Mouse (Mus musculus) kidney, postnatal 0 days (tissue): ENCODE measurements at regions not wholly inside any gene's neighbourhood (a gene's known extent, or its start where the extent isn't known, plus 50 kb on each side); places are given as distances from the start of the nearest gene placed in this dataset.

ENCODE experiments used
- ATAC-seq: fragments of 200-750 bp; cut with Nextera tagmentation; replicated peaks from 2 replicates; pipeline ENCODE4 v1.8.0; 2017; ENCODE audit warnings: low read depth, moderate number of reproducible peaks, moderate TSS enrichment, moderate library complexity; ENCODE audit not compliant: low FRiP score
- DNase-seq: peaks from one replicate; pipeline ENCODE4 v3.0.0-alpha.2; 2016; ENCODE audit warnings: low spot score
- H3K27ac ChIP-seq: fragments of 300-500 bp; sonication (generic); 2 replicates; pipeline ENCODE4 v1.5.1; 2014; ENCODE audit warnings: mild to moderate bottlenecking
- H3K27me3 ChIP-seq: fragments of 300-500 bp; sonication (generic); 2 replicates; pipeline ENCODE4 v1.6.1; 2014; ENCODE audit warnings: low read length, mixed read lengths; ENCODE audit not compliant: insufficient read depth
- H3K36me3 ChIP-seq: fragments of 300-500 bp; sonication (generic); 2 replicates; pipeline ENCODE4 v1.6.1; 2014; ENCODE audit warnings: low read length, mixed read lengths; ENCODE audit not compliant: insufficient read depth
- H3K4me1 ChIP-seq: fragments of 300-500 bp; sonication (generic); replicated peaks from 2 replicates; pipeline ENCODE4 v1.6.1; 2014; ENCODE audit warnings: antibody characterized with exemption, low read length, mixed read lengths; ENCODE audit not compliant: insufficient read depth
- H3K4me2 ChIP-seq: fragments of 300-500 bp; sonication (generic); 2 replicates; pipeline ENCODE4 v1.6.1; 2014; ENCODE audit warnings: mild to moderate bottlenecking, low read length, moderate library complexity, mixed read lengths
- H3K4me3 ChIP-seq: fragments of 300-500 bp; sonication (generic); replicated peaks from 2 replicates; pipeline ENCODE4 v1.5.1; 2014; ENCODE audit warnings: low read depth, low read length
- H3K9ac ChIP-seq: fragments of 300-500 bp; sonication (generic); 2 replicates; pipeline ENCODE4 v1.6.1; 2014; ENCODE audit warnings: low read depth, low read length
- H3K9me3 ChIP-seq: fragments of 300-500 bp; sonication (generic); replicated peaks from 2 replicates; pipeline ENCODE4 v1.6.1; 2016; ENCODE audit warnings: low read length, inconsistent platforms, mixed read lengths
- CTCF ChIP-seq: IDR thresholded peaks from 2 replicates; pipeline ENCODE4 v1.5.1; 2016; ENCODE audit warnings: antibody characterized with exemption, low read depth, mild to moderate bottlenecking, moderate library complexity
- WGBS: fragments of 180-500 bp; shearing (Covaris S2); extraction: QIAGEN DNeasy Blood & Tissue Kit; methylation state at CpG from one replicate; pipeline ENCODE4 v1.1.7; 2014; 5-methylcytosine and 5-hydroxymethylcytosine counted together

DNA sequence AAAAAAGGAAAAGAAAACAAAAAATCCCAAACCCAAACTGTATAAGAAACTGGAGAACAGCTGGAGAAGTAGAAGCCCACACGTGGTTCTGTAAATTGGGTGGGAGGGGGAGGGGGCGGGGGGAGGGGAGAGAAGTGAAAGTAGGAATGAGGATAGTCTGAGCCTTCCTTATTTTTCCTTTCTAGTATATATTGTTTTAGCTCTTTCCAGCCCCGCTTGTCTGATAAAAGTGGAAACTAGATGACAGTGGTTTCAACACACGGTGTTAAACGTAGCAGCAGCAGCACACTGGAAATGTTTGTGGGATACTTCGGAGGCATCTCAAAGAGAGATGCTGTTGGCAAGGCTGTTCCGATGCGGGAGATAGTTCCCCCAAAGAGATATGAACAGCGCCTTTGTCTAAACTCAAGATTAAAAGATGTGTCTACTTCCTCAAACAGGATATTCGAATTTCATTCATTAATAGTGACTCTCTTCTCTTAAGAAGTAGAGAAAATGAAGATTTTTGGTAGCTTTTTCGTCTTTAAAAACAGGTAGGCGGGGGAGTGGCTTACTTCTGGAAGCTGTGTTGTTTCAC lies 1588.3 kb downstream of the 4930444P10Rik start:
- 0 out of 2 replicates have a peak overlapping the region, but pooled peaks have one; percentile 14 for H3K4me3 ChIP-seq
- no peaks in the 10 kb centered on the region for H3K4me1 ChIP-seq
- peaks cover 44% of the 10 kb centered on the region for H3K27me3 ChIP-seq
- DNase-seq, result peak; percentile 51
- TF ChIP-seq CTCF, result no peak
- ATAC-seq, result no peak
- no peak overlapping the region for H3K27ac ChIP-seq
- WGBS, result 6% methylated on average over 12 of the region's 12 CpGs
- H3K36me3 ChIP-seq, result no peaks in the 10 kb centered on the region
- H3K9ac ChIP-seq, result no peak overlapping the region
- peak overlapping the region; percentile 28 for H3K4me2 ChIP-seq
- H3K9me3 ChIP-seq, result no peaks in the 10 kb centered on the region

DNA sequence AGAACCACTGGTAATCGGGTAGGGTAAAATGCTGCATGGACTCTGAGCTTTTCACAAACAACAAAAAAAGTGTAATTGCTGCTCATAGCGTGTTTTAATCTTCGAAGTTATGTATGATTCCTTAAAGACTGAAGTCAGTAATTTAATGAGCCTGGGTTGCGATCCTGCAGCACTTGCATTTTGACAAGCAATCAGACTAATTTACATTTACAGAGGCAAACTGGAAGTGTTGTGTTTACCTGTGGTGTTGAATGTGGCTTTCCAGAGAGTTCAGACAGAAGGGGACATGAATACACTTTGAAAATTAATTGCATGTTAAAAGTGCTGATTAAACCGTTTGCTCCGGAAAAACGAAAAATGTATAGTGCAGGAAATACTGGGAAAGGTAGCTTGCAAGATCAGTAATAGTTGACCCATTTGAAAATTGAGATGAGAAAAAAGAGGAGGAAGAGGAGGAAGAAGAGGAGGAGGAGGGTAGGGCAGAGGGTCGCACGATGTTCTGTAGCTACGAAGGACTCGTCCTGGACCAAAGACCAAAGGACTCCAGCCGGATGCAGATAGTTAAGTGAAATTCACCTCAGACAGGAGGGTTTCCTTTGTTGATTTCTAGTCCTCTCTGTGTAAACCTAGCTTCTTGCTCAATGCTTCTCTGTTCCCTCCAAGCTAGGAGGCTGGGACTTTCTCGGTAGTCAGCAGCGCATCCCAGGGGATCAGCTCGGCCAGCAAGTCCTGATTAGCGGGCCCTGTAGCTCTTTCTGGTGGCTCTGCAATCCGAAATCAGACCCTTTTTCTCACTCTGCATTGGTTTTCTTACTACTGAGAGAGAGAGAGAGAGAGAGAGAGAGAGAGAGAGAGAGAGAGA lies 1589.0 kb downstream of the 4930444P10Rik start:
- H3K9ac ChIP-seq, result no peak overlapping the region
- no peaks in the 10 kb centered on the region for H3K4me1 ChIP-seq
- 0 out of 2 replicates have a peak overlapping the region, but pooled peaks have one; percentile 14 for H3K4me3 ChIP-seq
- DNase-seq (peak; percentile 66), ATAC-seq (no peak)
- H3K9me3 ChIP-seq, result no peaks in the 10 kb centered on the region
- no peak for TF ChIP-seq CTCF
- peaks cover 44% of the 10 kb centered on the region for H3K27me3 ChIP-seq
- no peaks in the 10 kb centered on the region for H3K36me3 ChIP-seq
- 6% methylated on average over 17 of the region's 17 CpGs for WGBS
- H3K27ac ChIP-seq, result no peak overlapping the region
- peak overlapping the region; percentile 28 for H3K4me2 ChIP-seq

DNA sequence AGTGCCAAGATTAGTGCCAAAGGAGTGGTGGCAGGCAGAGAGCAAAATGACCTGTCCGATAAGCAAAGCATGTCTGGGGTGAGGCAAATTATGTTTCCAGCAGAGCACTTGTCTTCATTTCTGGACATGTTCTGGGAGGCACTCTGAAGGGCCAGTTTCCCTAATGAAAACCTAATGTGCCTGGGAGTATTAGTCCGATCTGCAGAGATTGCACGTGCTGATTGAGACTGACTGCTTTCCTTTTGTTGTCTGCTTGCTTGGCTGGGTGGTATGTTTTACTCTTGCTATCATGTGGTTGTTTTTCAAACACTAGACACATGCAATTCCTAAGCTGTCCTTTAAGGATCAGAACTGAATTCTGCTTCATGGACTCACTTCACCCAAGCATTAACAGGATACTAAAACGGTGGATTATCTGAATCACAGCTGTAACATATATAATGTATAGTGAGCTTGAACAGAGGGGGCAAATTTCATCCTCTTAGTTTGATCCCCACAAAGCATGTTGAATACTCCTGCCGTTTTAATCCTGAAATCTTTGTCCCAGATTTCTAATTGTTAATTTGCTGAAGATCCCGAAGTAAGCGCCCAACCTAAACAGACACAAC lies 1589.8 kb downstream of the 4930444P10Rik start:
- H3K36me3 ChIP-seq, result no peaks in the 10 kb centered on the region
- ATAC-seq (no peak), DNase-seq (no peak)
- H3K27ac ChIP-seq, result no peak overlapping the region
- no peaks in the 10 kb centered on the region for H3K4me1 ChIP-seq
- 24% methylated on average over 7 of the region's 7 CpGs for WGBS
- no peak overlapping the region for H3K4me2 ChIP-seq
- H3K9me3 ChIP-seq, result no peaks in the 10 kb centered on the region
- H3K9ac ChIP-seq, result no peak overlapping the region
- no peak overlapping the region for H3K4me3 ChIP-seq
- peaks cover 42% of the 10 kb centered on the region for H3K27me3 ChIP-seq
- TF ChIP-seq CTCF, result no peak

DNA sequence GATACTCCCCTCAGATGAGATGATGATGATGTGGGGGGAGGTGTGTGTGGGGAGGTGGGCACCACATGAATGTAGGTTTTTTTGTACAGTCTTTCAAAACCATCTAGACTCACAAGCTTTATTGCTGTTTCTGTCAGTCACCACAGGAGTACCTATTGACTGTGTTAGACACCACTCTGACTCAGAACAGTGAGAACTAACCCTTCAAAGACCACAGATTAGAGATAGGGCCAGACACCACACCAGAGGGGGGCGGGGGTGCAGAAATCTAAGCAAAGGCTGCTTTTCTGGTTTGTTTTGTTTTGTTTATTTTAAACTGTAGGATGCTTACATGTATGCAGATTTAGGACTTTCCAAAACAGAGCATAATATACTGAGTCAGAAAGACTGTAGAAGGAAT lies 1594.0 kb downstream of the 4930444P10Rik start:
- no peaks in the 10 kb centered on the region for H3K36me3 ChIP-seq
- no peak for DNase-seq
- H3K4me3 ChIP-seq, result no peak overlapping the region
- WGBS, result 79% methylated on average over 1 of the region's 1 CpGs
- H3K9ac ChIP-seq, result no peak overlapping the region
- no peak for ATAC-seq
- no peaks in the 10 kb centered on the region for H3K4me1 ChIP-seq
- no peak for TF ChIP-seq CTCF
- 0 out of 2 replicates have a peak, but pooled peaks cover 8% of the 10 kb centered on the region for H3K27me3 ChIP-seq
- H3K9me3 ChIP-seq, result no peaks in the 10 kb centered on the region
- no peak overlapping the region for H3K27ac ChIP-seq
- no peak overlapping the region for H3K4me2 ChIP-seq

DNA sequence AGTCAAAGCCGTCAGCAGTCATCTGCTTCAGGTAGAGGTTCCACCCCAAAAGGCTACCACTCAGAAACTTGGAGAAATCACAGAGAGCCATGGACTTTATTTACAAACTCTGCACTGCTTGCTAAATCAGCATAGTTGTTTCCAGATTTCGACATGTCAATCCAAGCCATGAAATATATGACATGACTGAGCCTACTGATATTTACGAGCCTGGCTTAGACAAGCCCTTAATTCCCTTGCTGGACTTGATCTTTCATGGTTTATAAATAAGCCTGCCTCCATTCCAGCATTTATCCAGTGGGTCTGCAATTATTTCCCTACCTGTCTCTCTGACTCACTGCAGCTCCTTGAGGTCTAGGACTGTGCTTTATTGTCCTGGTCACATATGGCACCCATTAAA lies 1603.1 kb downstream of the 4930444P10Rik start:
- no peak for ATAC-seq
- DNase-seq, result no peak
- no peak overlapping the region for H3K9ac ChIP-seq

DNA sequence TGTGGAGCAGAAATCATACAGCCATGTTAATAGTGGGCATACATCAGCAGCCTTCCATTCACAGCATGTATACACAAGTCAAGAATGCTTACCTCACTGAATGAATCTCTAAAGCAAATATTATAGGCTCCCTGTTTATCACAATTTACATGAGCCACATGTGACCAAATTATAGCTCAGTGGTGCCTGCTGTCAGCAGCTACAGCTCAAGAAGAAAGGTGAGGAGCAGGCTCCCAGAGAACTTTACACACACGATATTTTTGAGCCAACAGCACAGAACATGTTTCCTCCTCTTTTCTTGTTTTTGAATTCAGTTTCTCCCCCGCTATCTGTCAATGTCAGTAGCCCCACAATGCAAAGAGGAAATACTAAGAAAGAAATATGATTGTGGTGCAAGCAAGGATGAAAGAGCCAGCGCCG lies 1605.4 kb downstream of the 4930444P10Rik start:
- no peaks in the 10 kb centered on the region for H3K4me1 ChIP-seq
- ATAC-seq, result no peak
- H3K27ac ChIP-seq, result no peak overlapping the region
- H3K27me3 ChIP-seq, result no peaks in the 10 kb centered on the region
- no peak overlapping the region for H3K4me3 ChIP-seq
- TF ChIP-seq CTCF, result no peak
- WGBS, result 7% methylated on average over 4 of the region's 4 CpGs
- H3K4me2 ChIP-seq, result no peak overlapping the region
- no peaks in the 10 kb centered on the region for H3K36me3 ChIP-seq
- H3K9me3 ChIP-seq, result no peaks in the 10 kb centered on the region
- H3K9ac ChIP-seq, result no peak overlapping the region
- DNase-seq, result no peak

More for the DNA sequence above, 1603.1 kb downstream of the 4930444P10Rik start:
- no peaks in the 10 kb centered on the region for H3K4me1 ChIP-seq
- H3K27ac ChIP-seq, result no peak overlapping the region
- no peak overlapping the region for H3K4me3 ChIP-seq
- no peak for TF ChIP-seq CTCF
- H3K27me3 ChIP-seq, result no peaks in the 10 kb centered on the region
- no peak overlapping the region for H3K4me2 ChIP-seq
- H3K9me3 ChIP-seq, result no peaks in the 10 kb centered on the region
- no peaks in the 10 kb centered on the region for H3K36me3 ChIP-seq
- 80% methylated on average over 3 of the region's 3 CpGs for WGBS
